Mouse (Mus musculus): Measurements from ENCODE around the gene Arr3. TPM values are rescaled to one million over a fixed set of nuclear protein-coding genes. Genes with fewer than 3 reads are reported as not detected.

The Arr3 gene
- polyA plus RNA-seq, 1 experiment: 0.22 TPM

DNA sequence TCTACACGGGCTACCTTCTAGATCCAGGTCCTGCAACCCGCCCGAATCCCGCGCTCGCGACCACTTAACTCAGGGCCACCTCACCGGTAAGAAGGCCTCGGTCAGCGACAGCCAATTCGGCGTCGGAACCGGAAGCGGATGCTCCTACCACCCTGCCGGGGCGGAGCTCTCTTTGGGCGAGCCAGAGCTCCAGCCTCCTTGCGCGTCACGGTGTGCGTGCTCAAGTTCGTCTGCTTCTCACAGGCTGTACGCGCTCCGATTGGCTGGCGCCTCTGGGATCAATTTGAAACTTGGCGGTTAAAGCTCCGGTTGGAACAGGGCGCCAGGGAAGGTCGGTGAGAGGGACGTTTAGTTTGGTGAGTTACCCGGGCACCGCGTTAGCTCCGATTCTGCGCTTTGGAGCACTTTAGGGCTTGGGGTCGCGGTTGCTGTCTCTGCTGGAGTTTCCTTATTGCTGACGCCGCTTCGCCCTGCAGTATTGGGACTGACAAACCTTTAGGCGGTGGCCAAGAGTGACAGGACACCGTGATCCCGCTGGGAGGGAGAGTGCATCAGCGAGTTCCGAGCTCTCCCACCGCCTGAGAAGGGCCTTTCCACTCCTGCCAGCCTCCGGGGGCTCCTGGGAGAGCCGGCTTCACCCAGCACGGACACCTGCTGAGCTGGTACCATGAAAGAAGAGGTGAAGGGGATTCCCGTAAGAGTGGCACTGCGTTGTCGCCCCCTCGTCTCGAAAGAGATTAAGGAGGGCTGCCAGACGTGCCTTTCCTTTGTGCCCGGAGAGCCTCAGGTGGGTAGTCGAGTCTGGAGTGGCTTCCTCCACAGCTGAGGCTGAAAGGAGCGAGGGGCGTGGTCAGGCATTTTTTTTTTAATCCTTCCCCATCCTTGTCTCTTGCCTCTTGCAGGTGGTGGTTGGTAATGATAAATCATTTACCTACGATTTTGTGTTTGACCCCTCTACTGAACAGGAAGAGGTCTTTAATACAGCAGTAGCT lies 20.8 kb downstream of the Arr3 start, which contains the start of gene Pdzd11:
Gene Pdzd11 (minus strand): TSS at position 767 of the 992 bp plus-strand sequence.
- peak; percentile 98 for DNase-seq (ENCODE audit: low read depth)
- TF ChIP-seq POLR2A (IDR thresholded peaks at IDR 0.05; ENCODE audit: borderline replicate concordance, extremely low read depth, insufficient read depth, insufficient read length, poor library complexity, severe bottlenecking): peak; percentile 17; the same call in 1 of the 2 replicates
- TF ChIP-seq CTCF (IDR thresholded peaks at IDR 0.05; ENCODE audit: borderline replicate concordance, extremely low read depth, insufficient read depth, insufficient read length): no peak

DNA sequence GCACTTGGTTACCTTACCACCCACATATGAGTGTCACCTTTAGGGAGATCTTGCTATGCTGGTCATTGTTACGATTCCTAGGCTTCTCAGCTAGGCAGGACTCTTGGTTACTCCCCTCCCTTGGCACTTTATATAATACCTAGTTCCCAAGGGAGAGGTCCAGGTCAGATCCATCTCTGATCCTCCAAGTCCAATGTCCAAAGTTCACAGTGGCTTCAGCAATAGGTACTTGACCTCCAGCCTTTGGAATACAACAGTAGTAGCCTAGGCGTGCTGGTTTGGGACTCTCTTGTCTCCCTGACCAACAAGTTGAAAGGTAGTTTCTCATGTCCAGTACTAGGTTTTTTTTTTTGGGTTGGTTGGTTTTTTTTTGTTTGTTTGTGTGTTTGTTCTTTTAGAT lies 23.8 kb downstream of the Arr3 start:
- TF ChIP-seq POLR2A (IDR thresholded peaks at IDR 0.05; ENCODE audit: borderline replicate concordance, extremely low read depth, insufficient read depth, insufficient read length, poor library complexity, severe bottlenecking): no peak
- TF ChIP-seq CTCF (IDR thresholded peaks at IDR 0.05; ENCODE audit: borderline replicate concordance, extremely low read depth, insufficient read depth, insufficient read length): no peak
- no peak for DNase-seq (ENCODE audit: low read depth)

DNA sequence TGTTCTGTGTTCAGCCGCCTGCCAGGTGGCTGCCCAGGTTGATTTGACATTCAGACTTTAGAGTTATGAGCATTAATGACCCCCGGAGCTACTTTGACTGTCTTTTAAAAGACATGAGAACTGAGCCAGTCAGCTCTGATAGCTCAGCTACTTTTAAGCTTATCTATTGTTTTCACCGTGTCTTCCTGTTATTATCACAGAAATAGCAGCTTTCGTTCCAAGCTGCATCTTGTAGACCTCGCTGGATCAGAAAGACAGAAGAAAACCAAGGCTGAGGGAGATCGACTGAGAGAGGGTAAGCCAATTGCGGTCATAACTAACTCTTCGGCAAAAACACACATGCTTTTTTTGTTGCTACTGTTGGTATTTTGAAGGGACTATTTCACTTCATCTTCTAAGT lies 33.2 kb downstream of the Arr3 start:
- TF ChIP-seq CTCF (IDR thresholded peaks at IDR 0.05; ENCODE audit: borderline replicate concordance, extremely low read depth, insufficient read depth, insufficient read length) (no peak), POLR2A (IDR thresholded peaks at IDR 0.05; ENCODE audit: borderline replicate concordance, extremely low read depth, insufficient read depth, insufficient read length, poor library complexity, severe bottlenecking) (no peak)
- no peak for DNase-seq (ENCODE audit: low read depth)

DNA sequence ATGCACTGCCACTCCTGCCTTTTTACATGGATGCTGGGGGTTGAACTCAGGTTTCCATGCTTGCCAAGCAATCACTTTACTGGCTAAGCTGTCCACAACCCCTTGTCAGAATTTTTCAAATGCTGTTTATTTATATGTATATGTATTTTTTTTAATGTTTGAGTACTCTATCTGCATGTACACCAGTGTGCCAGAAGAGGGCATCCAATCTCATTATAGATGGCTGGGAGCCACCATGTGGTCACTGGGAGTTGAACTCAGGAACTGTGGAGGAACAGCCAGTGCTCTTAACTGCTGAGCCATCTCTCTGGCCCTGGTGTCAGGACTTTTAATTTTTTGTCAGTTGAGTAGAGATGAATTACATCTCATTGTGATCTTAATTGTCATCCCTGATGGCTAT lies 47.6 kb downstream of the Arr3 start:
- DNase-seq (ENCODE audit: low read depth): no peak
- TF ChIP-seq CTCF (IDR thresholded peaks at IDR 0.05; ENCODE audit: borderline replicate concordance, extremely low read depth, insufficient read depth, insufficient read length): 0 out of 2 replicates have a peak, but pooled peaks have one; percentile 2
- TF ChIP-seq POLR2A (IDR thresholded peaks at IDR 0.05; ENCODE audit: borderline replicate concordance, extremely low read depth, insufficient read depth, insufficient read length, poor library complexity, severe bottlenecking): no peak

DNA sequence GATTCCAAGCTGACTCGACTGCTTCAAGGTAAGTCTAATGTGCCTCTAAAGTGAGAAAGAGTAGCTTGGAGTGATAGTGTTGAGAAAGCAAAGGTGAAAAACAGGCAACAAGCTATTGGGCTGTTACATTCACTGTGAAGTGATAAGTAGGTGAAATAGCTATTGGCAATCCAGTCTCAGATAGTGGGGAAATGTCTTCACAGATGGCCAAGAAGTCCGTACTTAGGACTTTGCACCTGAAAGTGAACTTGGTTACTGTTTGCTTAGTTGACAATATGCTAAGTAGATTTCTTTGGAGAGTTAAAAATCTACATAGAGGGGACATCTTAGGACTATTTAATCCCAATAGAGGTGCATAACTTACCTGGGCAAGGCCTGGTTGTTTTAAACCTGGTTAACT lies 59.5 kb downstream of the Arr3 start:
- no peak for TF ChIP-seq CTCF (IDR thresholded peaks at IDR 0.05; ENCODE audit: borderline replicate concordance, extremely low read depth, insufficient read depth, insufficient read length)
- no peak for TF ChIP-seq POLR2A (IDR thresholded peaks at IDR 0.05; ENCODE audit: borderline replicate concordance, extremely low read depth, insufficient read depth, insufficient read length, poor library complexity, severe bottlenecking)
- no peak for DNase-seq (ENCODE audit: low read depth)

Other genes starting within 250 kb of the Arr3 start
- gene Otud6a, start 176.5 kb upstream of the Arr3 start, polyA plus RNA-seq (2012; rRNA removed): not detected in 2 replicates
- gene Awat2, start 162.8 kb upstream of the Arr3 start, polyA plus RNA-seq (2012; rRNA removed): 0.25 and 0.34 TPM in 2 replicates
- gene Igbp1, start 111.2 kb upstream of the Arr3 start, polyA plus RNA-seq (2012; rRNA removed): 46.1 and 46.8 TPM in 2 replicates
- gene Dgat2l6, start 80.7 kb upstream of the Arr3 start, polyA plus RNA-seq (2012; rRNA removed): not detected in 2 replicates
- gene Awat1, start 33.2 kb upstream of the Arr3 start, polyA plus RNA-seq (2012; rRNA removed): not detected in 2 replicates
- gene P2ry4, start 10.6 kb upstream of the Arr3 start, polyA plus RNA-seq (2012; rRNA removed): 0.05 and 0.11 TPM in 2 replicates
- gene Kif4, start 20.2 kb downstream of the Arr3 start, polyA plus RNA-seq (2012; rRNA removed): 7.9 and 11.2 TPM in 2 replicates
- 51.0 and 51.3 TPM in 2 replicates for gene Pdzd11, start 21.1 kb downstream of the Arr3 start, polyA plus RNA-seq (2012; rRNA removed)
- 51.1 and 52.8 TPM in 2 replicates for gene Gdpd2, start 124.4 kb downstream of the Arr3 start, polyA plus RNA-seq (2012; rRNA removed)
- gene Dlg3, start 162.2 kb downstream of the Arr3 start, polyA plus RNA-seq (2012; rRNA removed): 42.6 and 50.8 TPM in 2 replicates

Data from brain, embryonic 14.5 days (tissue).